ENCODE assay signal across 8 mouse cellular contexts in genomic region chr6:29473941-29474691, GRCm38 (mm10). TPM values are rescaled to one million over a fixed set of nuclear protein-coding genes. Genes with fewer than 3 reads are reported as not detected.
DNase-seq lines count a peak whose midpoint lies in the region; ATAC-seq lines count a peak whose summit lies in the region.

No protein-coding gene starts in this region.

- peak overlapping the region; percentile 29 for H3K4me3 ChIP-seq in hindbrain, embryonic 15.5 days

- H3K27ac ChIP-seq in hindbrain, embryonic 15.5 days (replicated peaks), result no peak overlapping the region

- no peaks in the 10 kb centered on the region for H3K9me3 ChIP-seq in hindbrain, embryonic 15.5 days

- H3K36me3 ChIP-seq in hindbrain, embryonic 15.5 days, result peaks cover 17% of the 10 kb centered on the region

- WGBS in hindbrain, embryonic 15.5 days, result 2% methylated on average over 30 of the region's 33 CpGs

- peak; percentile 84 for ATAC-seq in hindbrain, embryonic 15.5 days (ENCODE audit: low FRiP score, low read depth)

- DNase-seq in WW6 (ENCODE audit: low read depth, low spot score), result peak; percentile 71
- DNase-seq in cerebellum, postnatal 25 days, result peak; percentile 51 to 73
- peak; percentile 66 to 68 for DNase-seq in frontal cortex, postnatal 36 days (ENCODE audit: low spot score in 2 of 2)
- peak; percentile 49 for DNase-seq in left cerebral cortex, adult 11 months (ENCODE audit: low spot score)
- peak; percentile 81 for DNase-seq in lung, postnatal 25 days (ENCODE audit: low spot score)
- DNase-seq in retina, embryonic 14.5 days (ENCODE audit: low spot score), result peak; percentile 86
- DNase-seq in thymus, postnatal 25 days, result peak; percentile 84

- H3K27me3 ChIP-seq in hindbrain, embryonic 15.5 days, result peaks cover 6% of the 10 kb centered on the region; the same call in 1 of the 2 replicates

- peaks cover 2% of the 10 kb centered on the region for H3K4me1 ChIP-seq in hindbrain, embryonic 15.5 days (replicated peaks)

- peak overlapping the region; percentile 51 for H3K4me2 ChIP-seq in hindbrain, embryonic 15.5 days

- H3K9ac ChIP-seq in hindbrain, embryonic 15.5 days, result 0 out of 2 replicates have a peak overlapping the region, but pooled peaks have one; percentile 12

RNA-seq across cellular contexts. Expression of gene Atp6v1fnb, which starts 2.9 kb away (rescaled TPM):
- 0.35 and 0.42 TPM in 2 replicates for polyA plus RNA-seq in hindbrain, embryonic 15.5 days (2015; fragmentation: Nextera tagmentation; extraction: Ambion mirVana)

RNA-seq across cellular contexts. Expression of gene Atp6v1f, which starts 6.6 kb away (rescaled TPM):
- 346 and 360 TPM in 2 replicates for polyA plus RNA-seq in hindbrain, embryonic 15.5 days (2015; fragmentation: Nextera tagmentation; extraction: Ambion mirVana)

RNA-seq across cellular contexts. Expression of gene Kcp, which starts 33.6 kb away (rescaled TPM):
- 20.3 and 20.8 TPM in 2 replicates for polyA plus RNA-seq in hindbrain, embryonic 15.5 days (2015; fragmentation: Nextera tagmentation; extraction: Ambion mirVana)

RNA-seq across cellular contexts. Expression of gene Flnc, which starts 41.1 kb away (rescaled TPM):
- 4.2 and 5.1 TPM in 2 replicates for polyA plus RNA-seq in hindbrain, embryonic 15.5 days (2015; fragmentation: Nextera tagmentation; extraction: Ambion mirVana)

RNA-seq across cellular contexts. Expression of gene Irf5, which starts 52.3 kb away (rescaled TPM):
- 1.7 and 2.5 TPM in 2 replicates for polyA plus RNA-seq in hindbrain, embryonic 15.5 days (2015; fragmentation: Nextera tagmentation; extraction: Ambion mirVana)
